Mouse (Mus musculus) small intestine, adult 2 months (tissue): ENCODE measurements around the gene Zc3h4. TPM values are rescaled to one million over a fixed set of nuclear protein-coding genes. Genes with fewer than 3 reads are reported as not detected.
A peak's percentile ranks its signal among the peaks of the same experiment; 100 is the strongest.

Experiments
- H3K27ac ChIP-seq: fragments of 200-500 bp; 2 replicates; pipeline ENCODE4 v1.5.1; 2012; ENCODE audit warnings: low read depth, low read length, control low read depth, inconsistent platforms; ENCODE audit not compliant: insufficient read depth
- H3K27me3 ChIP-seq: fragments of 200-500 bp; 2 replicates; pipeline ENCODE4 v1.6.1; 2012; ENCODE audit warnings: mild to moderate bottlenecking, moderate library complexity, low read length, inconsistent platforms; ENCODE audit not compliant: control insufficient read depth, insufficient read depth
- H3K36me3 ChIP-seq: fragments of 200-500 bp; 2 replicates; pipeline ENCODE4 v1.6.1; 2012; ENCODE audit warnings: mild to moderate bottlenecking, low read length, control low read depth, inconsistent platforms; ENCODE audit not compliant: control insufficient read depth, insufficient read depth
- H3K4me1 ChIP-seq: fragments of 200-500 bp; 2 replicates; pipeline ENCODE4 v1.6.1; 2012; ENCODE audit warnings: low read length, inconsistent platforms, mixed read lengths; ENCODE audit not compliant: control insufficient read depth, insufficient read depth, insufficient read length
- H3K4me3 ChIP-seq: fragments of 200-500 bp; 2 replicates; pipeline ENCODE4 v1.5.1; 2012; ENCODE audit warnings: low read depth, mild to moderate bottlenecking, control low read depth, inconsistent platforms, low read length, moderate library complexity
- CTCF ChIP-seq: fragments of 200-500 bp; IDR thresholded peaks from 2 replicates; pipeline ENCODE4 v1.5.1; 2012; ENCODE audit warnings: low read depth, mild to moderate bottlenecking, control low read depth, inconsistent platforms, low read length, moderate library complexity, mixed read lengths; ENCODE audit not compliant: insufficient replicate concordance, insufficient read length; ENCODE audit errors: extremely low read depth
- POLR2A ChIP-seq: fragments of 200-500 bp; IDR thresholded peaks from 2 replicates; pipeline ENCODE4 v1.6.1; 2012; ENCODE audit warnings: low read depth, mild to moderate bottlenecking, control low read depth, inconsistent platforms, low read length, moderate library complexity
- WGBS: fragments of 180-500 bp; shearing (Covaris S2); methylation state at CpG from one replicate; pipeline ENCODE4 v1.1.7; 2018; 5-methylcytosine and 5-hydroxymethylcytosine counted together
- polyA plus RNA-seq: library from polyadenylated mRNA; depleted of rRNA; stranded (reverse); fragments of >200 nt; gene quantifications from 2 replicates; pipeline ENCODE4 v1.2.3, GENCODE M21; 2012

Zc3h4 gene
- polyA plus RNA-seq, 1 experiment: 60.6 TPM

GRCm38 (mm10) chr7:16422222-16422856, 21.6 kb downstream of the Zc3h4 start:
- peak overlapping the region; percentile 97 for H3K27ac ChIP-seq

GRCm38 (mm10) chr7:16423731-16424130, 23.0 kb downstream of the Zc3h4 start:
- WGBS: 90% methylated on average over 9 of the region's 9 CpGs
- Histone ChIP-seq H3K36me3 (peaks cover 78% of the 10 kb centered on the region), H3K27me3 (no peaks in the 10 kb centered on the region), H3K4me3 (no peak overlapping the region), H3K27ac (peak overlapping the region; percentile 95; the same call in 1 of the 2 replicates), H3K4me1 (peaks cover 34% of the 10 kb centered on the region)
- TF ChIP-seq POLR2A (no peak), CTCF (no peak)

More at GRCm38 (mm10) chr7:16422222-16422856, 21.6 kb downstream of the Zc3h4 start:
- TF ChIP-seq POLR2A (no peak), CTCF (no peak)
- Histone ChIP-seq H3K4me1 (peaks cover 34% of the 10 kb centered on the region), H3K4me3 (peak overlapping the region; percentile 23), H3K36me3 (peaks cover 72% of the 10 kb centered on the region), H3K27me3 (no peaks in the 10 kb centered on the region)
- WGBS: 59% methylated on average over 18 of the region's 18 CpGs

GRCm38 (mm10) chr7:16425721-16426120, 25.0 kb downstream of the Zc3h4 start:
- 41% methylated on average over 10 of the region's 10 CpGs for WGBS
- no peak; the same call in 1 of the 2 replicates for TF ChIP-seq POLR2A
- no peak for TF ChIP-seq CTCF
- H3K27me3 ChIP-seq: no peaks in the 10 kb centered on the region
- H3K27ac ChIP-seq: peak overlapping the region; percentile 95
- H3K4me1 ChIP-seq: peaks cover 25% of the 10 kb centered on the region
- peaks cover 82% of the 10 kb centered on the region for H3K36me3 ChIP-seq
- H3K4me3 ChIP-seq: no peak overlapping the region

- H3K36me3 ChIP-seq: peaks cover 84% of the 10 kb centered on the region
These were observed 25.5 kb downstream of the Zc3h4 start for GRCm38 (mm10) chr7:16426129-16426729.

GRCm38 (mm10) chr7:16433352-16433971, 32.8 kb downstream of the Zc3h4 start:
- Histone ChIP-seq H3K4me3 (no peak overlapping the region), H3K4me1 (peaks cover 2% of the 10 kb centered on the region; the same call in 1 of the 2 replicates), H3K27ac (no peak overlapping the region), H3K36me3 (peaks cover 80% of the 10 kb centered on the region), H3K27me3 (no peaks in the 10 kb centered on the region)
- WGBS: 83% methylated on average over 3 of the region's 3 CpGs
- no peak for TF ChIP-seq POLR2A
- no peak for TF ChIP-seq CTCF

More at GRCm38 (mm10) chr7:16426129-16426729, 25.5 kb downstream of the Zc3h4 start:
- H3K4me3 ChIP-seq: no peak overlapping the region
- peak overlapping the region; percentile 95 for H3K27ac ChIP-seq
- no peak for TF ChIP-seq POLR2A
- TF ChIP-seq CTCF: peak; percentile 95
- peaks cover 21% of the 10 kb centered on the region for H3K4me1 ChIP-seq
- H3K27me3 ChIP-seq: no peaks in the 10 kb centered on the region
- 53% methylated on average over 4 of the region's 4 CpGs for WGBS

GRCm38 (mm10) chr7:16435088-16435487, 34.4 kb downstream of the Zc3h4 start:
- WGBS: 91% methylated on average over 9 of the region's 9 CpGs
- Histone ChIP-seq H3K4me1 (peaks cover 3% of the 10 kb centered on the region; the same call in 1 of the 2 replicates), H3K27me3 (no peaks in the 10 kb centered on the region), H3K4me3 (no peak overlapping the region), H3K27ac (no peak overlapping the region), H3K36me3 (peaks cover 64% of the 10 kb centered on the region)
- TF ChIP-seq POLR2A (no peak), CTCF (no peak)

GRCm38 (mm10) chr7:16441241-16441640, 40.5 kb downstream of the Zc3h4 start:
- Histone ChIP-seq H3K4me1 (peaks cover 3% of the 10 kb centered on the region; the same call in 1 of the 2 replicates), H3K27me3 (no peaks in the 10 kb centered on the region), H3K36me3 (peaks cover 6% of the 10 kb centered on the region), H3K27ac (no peak overlapping the region), H3K4me3 (no peak overlapping the region)
- TF ChIP-seq POLR2A: no peak
- TF ChIP-seq CTCF: no peak
